Mouse (Mus musculus): ENCODE results near the gene Phactr4. TPM values are rescaled to one million over a fixed set of nuclear protein-coding genes. Genes with fewer than 3 reads are reported as not detected.
"Not testable (repeated sequence)": the region's sequence is repeated elsewhere in the genome, so short reads cannot be mapped to it uniquely, and the experiment has no call there.

Phactr4 gene
- polyA plus RNA-seq, 1 experiment from 2014 or later, result 18.4 TPM

DNA sequence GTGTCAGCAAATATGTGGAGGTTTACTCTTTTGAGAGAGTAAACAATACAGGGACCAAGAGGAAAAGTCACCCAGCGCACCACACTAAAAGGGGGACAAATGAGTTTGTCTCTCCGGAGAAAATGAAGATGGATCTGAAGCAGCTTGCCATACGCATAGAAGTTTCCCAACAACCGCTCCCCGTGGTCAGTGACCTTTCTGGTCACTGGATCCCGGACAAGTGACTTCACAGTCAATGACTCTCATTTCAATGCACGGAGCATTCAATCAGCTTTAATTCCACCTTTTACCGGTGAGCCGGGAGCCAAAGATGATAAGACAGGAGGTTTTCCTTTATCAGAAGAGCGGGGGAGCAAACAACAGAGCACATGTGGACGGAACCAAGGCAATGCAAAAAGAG is 15.6 kb upstream of the Phactr4 start:
- no peaks in the 10 kb centered on the region for H3K9me3 ChIP-seq (replicated peaks)
- no peaks in the 10 kb centered on the region for H3K36me3 ChIP-seq
- no peak for ATAC-seq (ENCODE audit: low FRiP score)
- peaks cover 2% of the 10 kb centered on the region; the same call in 1 of the 2 replicates for H3K4me1 ChIP-seq
- no peak overlapping the region for H3K9ac ChIP-seq
- H3K27me3 ChIP-seq, result no peaks in the 10 kb centered on the region; the same call in 1 of the 2 replicates
- WGBS, result 19% methylated on average over 11 of the region's 11 CpGs
- no peak overlapping the region for H3K4me2 ChIP-seq (replicated peaks)
- H3K27ac ChIP-seq, result no peak overlapping the region
- no peak overlapping the region for H3K4me3 ChIP-seq

DNA sequence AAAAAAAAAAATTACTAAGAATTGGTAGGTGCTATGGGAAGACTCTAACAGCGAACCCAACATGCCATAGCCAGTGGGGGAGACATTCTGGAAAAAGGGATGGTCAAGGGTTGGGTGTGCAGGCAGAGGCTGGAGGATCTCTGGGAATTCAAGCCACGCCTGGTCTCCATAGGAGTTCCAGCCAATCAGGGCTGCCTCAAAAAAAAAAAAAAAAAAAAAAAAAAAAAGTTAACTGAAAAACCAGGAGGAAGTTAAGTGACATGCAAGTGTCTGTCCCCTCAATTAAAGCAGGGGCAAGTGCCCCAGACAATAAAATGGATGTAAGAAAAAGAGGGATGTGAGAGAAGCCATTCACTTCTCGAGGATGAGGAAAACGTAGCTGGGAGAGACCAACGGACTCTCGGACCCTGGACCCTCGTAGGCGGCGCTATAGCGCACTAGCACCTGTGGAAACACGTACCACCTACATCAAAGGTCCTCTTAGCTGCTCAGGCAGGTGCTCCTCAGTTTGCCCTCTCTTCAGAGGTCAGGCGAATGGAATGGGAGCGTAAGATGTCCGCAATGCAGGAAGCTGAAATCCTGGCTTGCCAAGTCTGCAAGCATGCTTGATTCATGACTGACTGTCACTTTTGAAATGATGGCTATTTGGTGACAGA is 10.6 kb upstream of the Phactr4 start:
- no peaks in the 10 kb centered on the region for H3K9me3 ChIP-seq (replicated peaks)
- H3K27ac ChIP-seq, result no peak overlapping the region
- no peak overlapping the region for H3K9ac ChIP-seq
- H3K36me3 ChIP-seq, result no peaks in the 10 kb centered on the region
- H3K4me1 ChIP-seq, result peaks cover 2% of the 10 kb centered on the region; the same call in 1 of the 2 replicates
- H3K4me2 ChIP-seq (replicated peaks), result peak overlapping the region; percentile 32
- no peaks in the 10 kb centered on the region; the same call in 1 of the 2 replicates for H3K27me3 ChIP-seq
- no peak for ATAC-seq (ENCODE audit: low FRiP score)
- H3K4me3 ChIP-seq, result no peak overlapping the region
- 17% methylated on average over 14 of the region's 14 CpGs for WGBS

DNA sequence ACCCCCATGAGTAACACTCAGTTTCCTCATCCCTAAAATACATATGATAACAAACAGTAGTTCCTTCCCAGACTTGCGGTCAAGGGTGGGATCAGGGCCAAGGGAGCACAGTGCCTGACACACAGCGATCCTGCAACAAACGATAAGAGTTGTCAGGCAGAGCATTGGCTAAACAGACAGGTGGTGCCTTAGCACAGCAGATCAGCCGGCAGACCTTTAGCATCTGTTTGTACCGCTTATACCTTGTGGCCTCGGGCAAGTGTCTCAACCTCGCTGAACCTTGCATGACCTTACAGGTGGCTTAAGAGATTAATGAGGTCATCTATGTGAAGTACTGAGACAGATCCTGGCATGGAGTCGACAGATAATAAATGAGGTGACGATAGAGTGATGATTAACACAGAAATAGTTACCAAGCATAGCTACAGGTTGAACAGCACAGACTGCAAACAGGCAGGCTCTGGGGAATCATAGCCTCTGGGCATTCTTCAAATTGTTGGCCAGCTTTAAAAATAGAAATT is 5.8 kb upstream of the Phactr4 start:
- 67% methylated on average over 9 of the region's 9 CpGs for WGBS
- no peak overlapping the region for H3K4me3 ChIP-seq

DNA sequence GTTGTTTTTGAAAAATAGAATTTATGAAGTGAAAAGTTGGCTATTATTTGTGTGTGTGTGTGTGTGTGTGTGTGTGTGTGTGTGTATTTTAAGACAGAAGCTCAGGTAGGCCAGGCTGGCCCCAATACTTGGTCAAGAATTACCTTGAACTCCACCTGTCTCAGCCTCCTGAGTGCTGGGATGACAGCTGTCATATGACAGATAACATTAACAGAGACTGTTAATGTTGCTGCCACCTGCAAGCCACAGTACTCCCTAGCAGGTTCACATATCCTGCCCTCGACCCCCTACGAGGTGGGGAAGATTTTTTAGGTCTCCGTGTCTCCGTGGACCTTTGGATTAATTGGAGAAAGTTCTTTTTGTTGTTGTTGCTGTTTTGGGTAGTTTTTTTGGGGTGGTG is 5.2 kb upstream of the Phactr4 start:
- Histone ChIP-seq H3K27me3 (no peaks in the 10 kb centered on the region), H3K27ac (no peak overlapping the region), H3K4me1 (no peaks in the 10 kb centered on the region), H3K36me3 (no peaks in the 10 kb centered on the region), H3K9ac (no peak overlapping the region), H3K4me3 (no peak overlapping the region), H3K9me3 (replicated peaks) (no peaks in the 10 kb centered on the region), H3K4me2 (replicated peaks) (no peak overlapping the region)
- WGBS, result 76% methylated on average over 4 of the region's 4 CpGs
- no peak for ATAC-seq (ENCODE audit: low FRiP score)

More for the DNA sequence above, 5.8 kb upstream of the Phactr4 start:
- no peak for ATAC-seq (ENCODE audit: low FRiP score)
- Histone ChIP-seq H3K27me3 (no peaks in the 10 kb centered on the region; the same call in 1 of the 2 replicates), H3K4me1 (peaks cover 2% of the 10 kb centered on the region; the same call in 1 of the 2 replicates), H3K4me2 (replicated peaks) (no peak overlapping the region), H3K9ac (no peak overlapping the region), H3K9me3 (replicated peaks) (no peaks in the 10 kb centered on the region), H3K27ac (no peak overlapping the region), H3K36me3 (no peaks in the 10 kb centered on the region)

DNA sequence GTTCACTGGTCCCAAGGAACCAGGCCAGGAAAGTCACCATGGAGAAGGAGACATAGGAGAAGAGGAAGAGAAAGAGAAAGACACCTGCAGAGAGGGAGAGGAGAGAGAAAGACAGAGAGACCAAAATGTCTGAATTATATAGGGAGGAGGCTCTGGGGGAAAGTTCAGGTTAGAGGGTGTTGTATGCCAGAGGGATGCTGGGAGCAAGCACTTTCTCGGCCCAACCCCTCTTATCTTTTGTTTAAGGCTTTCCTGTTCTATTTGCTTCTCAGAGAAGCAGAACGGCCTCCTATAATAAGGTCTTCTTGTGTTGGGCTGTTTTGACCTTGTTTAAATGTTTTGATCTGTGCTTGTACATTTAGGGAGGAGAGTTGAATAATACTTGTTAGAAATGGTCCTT is 3.7 kb upstream of the Phactr4 start:
- Histone ChIP-seq H3K4me2 (replicated peaks) (no peak overlapping the region), H3K27ac (no peak overlapping the region), H3K9ac (no peak overlapping the region), H3K4me3 (no peak overlapping the region), H3K27me3 (no peaks in the 10 kb centered on the region), H3K9me3 (replicated peaks) (no peaks in the 10 kb centered on the region), H3K36me3 (no peaks in the 10 kb centered on the region), H3K4me1 (peaks cover under 1% of the 10 kb centered on the region)
- ATAC-seq (ENCODE audit: low FRiP score), result no peak
- 66% methylated on average over 2 of the region's 2 CpGs for WGBS

DNA sequence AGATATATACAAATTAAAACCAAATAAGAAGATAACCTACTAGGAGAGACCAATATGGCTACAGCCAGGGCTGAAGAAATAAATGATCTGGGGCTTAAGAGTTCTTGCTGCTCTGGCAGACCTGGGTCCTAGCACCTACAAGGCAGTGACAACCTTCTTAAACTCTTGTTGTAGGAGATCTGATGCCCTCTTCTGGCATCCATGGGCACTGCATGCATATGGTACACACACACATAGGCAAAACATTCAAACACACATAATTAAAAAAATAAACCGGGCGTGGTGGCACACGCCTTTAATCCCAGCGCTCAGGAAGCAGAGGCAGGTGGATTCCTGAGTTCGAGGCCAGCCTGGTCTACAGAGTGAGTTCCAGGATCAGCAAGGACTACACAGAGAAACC is 2.5 kb upstream of the Phactr4 start:
- Histone ChIP-seq H3K4me1 (peaks cover 12% of the 10 kb centered on the region), H3K4me2 (replicated peaks) (no peak overlapping the region), H3K9ac (no peak overlapping the region), H3K4me3 (no peak overlapping the region), H3K27ac (no peak overlapping the region), H3K9me3 (replicated peaks) (no peaks in the 10 kb centered on the region), H3K36me3 (no peaks in the 10 kb centered on the region), H3K27me3 (no peaks in the 10 kb centered on the region)
- WGBS, result 91% methylated on average over 5 of the region's 5 CpGs
- ATAC-seq (ENCODE audit: low FRiP score), result no peak

DNA sequence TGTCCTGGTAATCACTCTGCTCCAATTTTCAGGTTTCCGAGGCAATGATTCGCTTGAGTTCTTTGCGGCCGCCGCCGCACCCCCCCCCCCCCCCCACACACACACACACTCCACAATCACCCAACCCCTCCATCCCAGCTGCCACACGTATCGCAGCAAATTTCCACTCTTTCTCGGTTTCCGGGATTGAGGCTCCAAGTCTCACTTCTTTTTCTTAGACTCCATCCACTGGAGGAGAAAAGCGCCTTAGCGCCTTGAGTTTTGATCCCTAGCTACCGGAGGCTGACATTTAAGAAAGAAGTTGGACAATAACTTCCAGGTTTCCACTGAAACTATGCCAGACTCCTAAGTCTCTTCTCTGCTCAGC is 750 bp downstream of the Phactr4 start:
- Histone ChIP-seq H3K4me1 (peaks cover 12% of the 10 kb centered on the region), H3K4me3 (peak overlapping the region; percentile 86), H3K9me3 (replicated peaks) (no peaks in the 10 kb centered on the region), H3K27me3 (no peaks in the 10 kb centered on the region), H3K4me2 (replicated peaks) (peak overlapping the region; percentile 65), H3K27ac (peak overlapping the region; percentile 95), H3K36me3 (no peaks in the 10 kb centered on the region), H3K9ac (peak overlapping the region; percentile 85)
- WGBS, result under 1% methylated on average over 13 of the region's 13 CpGs
- ATAC-seq (ENCODE audit: low FRiP score), result no peak

DNA sequence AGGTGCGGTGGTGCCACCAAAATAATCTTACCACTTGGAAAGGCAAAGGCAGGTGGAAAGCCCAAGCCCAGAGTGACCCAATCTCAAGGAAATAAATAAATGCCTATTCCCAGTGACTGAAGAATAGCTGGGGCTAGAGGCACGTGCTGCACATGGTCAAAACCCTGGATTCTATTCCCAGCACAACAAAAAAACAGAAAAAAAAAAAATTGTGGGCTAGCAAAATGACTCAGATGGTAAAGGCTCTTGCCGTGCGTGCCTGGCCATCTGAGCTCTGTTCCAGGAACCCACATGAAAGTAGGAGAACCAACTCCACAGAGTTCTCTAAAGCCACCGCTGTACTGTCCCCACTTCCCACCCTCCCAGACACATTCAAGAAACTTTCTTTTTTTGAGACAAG is 1.8 kb downstream of the Phactr4 start:
- no peaks in the 10 kb centered on the region for H3K9me3 ChIP-seq (replicated peaks)
- H3K9ac ChIP-seq, result no peak overlapping the region
- no peak for ATAC-seq (ENCODE audit: low FRiP score)
- H3K36me3 ChIP-seq, result no peaks in the 10 kb centered on the region
- H3K27ac ChIP-seq, result no peak overlapping the region
- H3K4me1 ChIP-seq, result peaks cover 12% of the 10 kb centered on the region
- H3K27me3 ChIP-seq, result no peaks in the 10 kb centered on the region
- H3K4me3 ChIP-seq, result peak overlapping the region; percentile 86
- peak overlapping the region; percentile 65 for H3K4me2 ChIP-seq (replicated peaks)
- WGBS, result 82% methylated on average over 5 of the region's 5 CpGs

DNA sequence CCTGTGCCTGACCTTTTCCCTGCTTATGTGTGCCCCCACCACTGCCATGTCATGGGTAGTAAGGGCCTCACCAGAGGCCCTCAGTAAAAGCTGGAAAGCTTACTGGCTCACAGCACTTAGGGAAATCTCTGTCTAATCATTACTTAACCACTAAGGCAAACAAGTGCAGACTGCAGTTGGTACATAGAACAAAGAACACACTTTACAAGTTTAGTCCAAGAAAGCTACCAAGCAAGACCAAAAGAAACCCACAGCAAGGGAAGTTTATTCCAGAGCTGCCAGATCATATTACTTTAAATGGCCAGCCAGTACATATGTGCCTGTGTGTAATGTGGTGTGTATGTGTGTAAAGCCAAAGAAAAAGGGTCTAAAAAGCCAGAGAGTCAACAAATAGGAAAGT is 6.3 kb downstream of the Phactr4 start:
- Histone ChIP-seq H3K4me2 (replicated peaks) (no peak overlapping the region), H3K9me3 (replicated peaks) (no peaks in the 10 kb centered on the region)
- ATAC-seq (ENCODE audit: low FRiP score), result no peak

DNA sequence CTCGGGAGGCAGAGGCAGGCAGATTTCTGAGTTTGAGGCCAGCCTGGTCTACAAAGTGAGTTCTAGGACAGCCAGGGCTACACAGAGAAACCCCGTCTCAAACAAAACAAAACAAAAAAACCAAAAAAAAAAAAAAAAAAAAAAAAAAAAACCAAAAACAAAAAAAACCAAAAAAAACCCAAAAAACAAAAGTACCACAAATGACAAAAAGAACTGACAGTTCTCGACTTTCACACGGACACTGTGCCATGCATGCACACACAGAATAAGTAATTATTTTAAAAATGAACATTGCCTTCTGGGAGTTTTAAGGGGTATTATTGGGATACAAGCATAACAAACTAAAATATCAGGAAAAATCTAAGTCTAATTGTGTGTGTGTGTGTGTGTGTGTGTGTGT is 9.0 kb downstream of the Phactr4 start:
- H3K4me3 ChIP-seq; ATAC-seq (ENCODE audit: low FRiP score); H3K27me3 ChIP-seq: not testable (repeated sequence)

More for the DNA sequence above, 6.3 kb downstream of the Phactr4 start:
- no peak overlapping the region for H3K9ac ChIP-seq
- H3K36me3 ChIP-seq, result 0 out of 2 replicates have a peak, but pooled peaks cover 6% of the 10 kb centered on the region
- no peak overlapping the region for H3K27ac ChIP-seq
- no peak overlapping the region for H3K4me3 ChIP-seq
- no peaks in the 10 kb centered on the region for H3K27me3 ChIP-seq
- H3K4me1 ChIP-seq, result peaks cover 11% of the 10 kb centered on the region

DNA sequence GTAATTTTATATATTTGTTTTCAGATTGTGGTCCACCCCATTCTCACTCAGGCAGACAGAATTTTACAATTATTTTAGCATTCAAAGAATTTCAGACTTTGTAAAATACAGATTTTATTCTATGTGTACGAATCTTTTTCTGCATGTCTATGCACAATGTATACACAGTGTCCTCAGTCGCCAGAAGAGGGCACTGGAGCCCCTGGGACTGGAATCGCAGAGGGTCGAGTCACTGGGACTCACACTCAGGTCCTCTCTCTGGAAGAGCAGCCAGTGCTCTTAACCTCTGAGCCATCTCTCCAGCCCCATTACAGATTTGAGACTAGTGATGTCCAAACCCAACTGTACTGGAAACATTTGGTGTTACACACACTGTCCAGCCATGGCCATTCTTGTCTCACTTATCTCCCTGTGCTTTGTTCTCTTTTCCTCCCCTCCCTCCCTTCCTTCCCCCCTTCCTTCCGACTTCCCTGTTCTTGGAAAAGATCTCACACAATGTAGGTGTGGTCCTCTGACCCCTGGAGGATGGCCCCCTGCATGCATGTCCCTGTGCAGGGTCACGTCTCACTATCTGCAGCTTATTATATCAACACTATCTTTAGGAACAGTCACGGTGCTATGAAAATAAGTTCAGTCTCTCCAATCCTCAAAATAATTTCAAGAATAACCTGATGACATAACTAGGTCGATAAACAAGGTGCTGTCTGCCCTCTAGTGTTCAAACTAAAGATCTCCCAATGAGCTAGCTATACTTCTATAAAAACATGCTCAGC is 10.8 kb downstream of the Phactr4 start:
- no peak overlapping the region for H3K4me3 ChIP-seq
- H3K36me3 ChIP-seq, result 0 out of 2 replicates have a peak, but pooled peaks cover 6% of the 10 kb centered on the region
- no peak overlapping the region for H3K9ac ChIP-seq
- 64% methylated on average over 8 of the region's 8 CpGs for WGBS
- no peak for ATAC-seq (ENCODE audit: low FRiP score)
- no peaks in the 10 kb centered on the region for H3K9me3 ChIP-seq (replicated peaks)
- no peaks in the 10 kb centered on the region for H3K27me3 ChIP-seq
- H3K4me2 ChIP-seq (replicated peaks), result no peak overlapping the region
- no peaks in the 10 kb centered on the region for H3K4me1 ChIP-seq
- H3K27ac ChIP-seq, result no peak overlapping the region

More for the DNA sequence above, 9.0 kb downstream of the Phactr4 start:
- not testable (repeated sequence) for H3K4me2 ChIP-seq (replicated peaks); H3K9ac ChIP-seq; H3K27ac ChIP-seq; H3K36me3 ChIP-seq; H3K9me3 ChIP-seq (replicated peaks); H3K4me1 ChIP-seq
- 93% methylated on average over 4 of the region's 4 CpGs for WGBS

DNA sequence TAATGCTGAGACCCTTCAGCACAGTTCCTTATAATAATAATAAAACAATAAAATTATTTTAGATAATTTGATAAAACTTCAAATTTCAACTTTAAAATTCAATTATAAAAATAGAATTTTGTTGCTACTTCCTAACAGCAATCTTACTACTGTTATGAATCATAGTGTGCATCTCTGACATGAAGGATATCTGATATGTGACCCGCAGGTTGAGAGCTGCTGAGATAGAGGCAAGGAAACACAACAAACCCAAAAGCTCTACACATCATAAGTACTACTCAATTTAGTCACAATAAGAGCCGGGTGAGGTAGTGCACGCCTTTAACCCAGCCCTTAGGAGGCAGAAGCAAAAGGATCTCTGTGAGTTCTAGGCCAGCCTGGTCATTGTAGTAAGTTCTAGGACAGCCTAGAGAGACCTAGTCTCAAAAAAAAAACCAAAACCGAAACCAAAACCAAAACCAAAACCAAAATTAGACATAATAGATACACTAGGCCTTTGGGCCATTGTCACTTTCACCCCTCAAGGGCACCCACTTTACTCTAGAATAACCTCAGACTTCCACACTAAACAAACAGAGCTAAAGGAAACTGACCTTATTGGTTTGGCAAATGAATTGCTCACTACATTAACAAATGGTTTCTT is 12.6 kb downstream of the Phactr4 start:
- Histone ChIP-seq H3K27ac (no peak overlapping the region), H3K4me3 (no peak overlapping the region), H3K4me2 (replicated peaks) (no peak overlapping the region), H3K9me3 (replicated peaks) (no peaks in the 10 kb centered on the region), H3K27me3 (no peaks in the 10 kb centered on the region), H3K36me3 (0 out of 2 replicates have a peak, but pooled peaks cover 9% of the 10 kb centered on the region), H3K9ac (no peak overlapping the region), H3K4me1 (no peaks in the 10 kb centered on the region)
- ATAC-seq (ENCODE audit: low FRiP score), result no peak
- WGBS, result 93% methylated on average over 4 of the region's 4 CpGs

Data from hindbrain, embryonic 12.5 days (tissue).